Mouse (Mus musculus): Measurements from ENCODE around the gene Sdr39u1.

Gene Sdr39u1

DNA sequence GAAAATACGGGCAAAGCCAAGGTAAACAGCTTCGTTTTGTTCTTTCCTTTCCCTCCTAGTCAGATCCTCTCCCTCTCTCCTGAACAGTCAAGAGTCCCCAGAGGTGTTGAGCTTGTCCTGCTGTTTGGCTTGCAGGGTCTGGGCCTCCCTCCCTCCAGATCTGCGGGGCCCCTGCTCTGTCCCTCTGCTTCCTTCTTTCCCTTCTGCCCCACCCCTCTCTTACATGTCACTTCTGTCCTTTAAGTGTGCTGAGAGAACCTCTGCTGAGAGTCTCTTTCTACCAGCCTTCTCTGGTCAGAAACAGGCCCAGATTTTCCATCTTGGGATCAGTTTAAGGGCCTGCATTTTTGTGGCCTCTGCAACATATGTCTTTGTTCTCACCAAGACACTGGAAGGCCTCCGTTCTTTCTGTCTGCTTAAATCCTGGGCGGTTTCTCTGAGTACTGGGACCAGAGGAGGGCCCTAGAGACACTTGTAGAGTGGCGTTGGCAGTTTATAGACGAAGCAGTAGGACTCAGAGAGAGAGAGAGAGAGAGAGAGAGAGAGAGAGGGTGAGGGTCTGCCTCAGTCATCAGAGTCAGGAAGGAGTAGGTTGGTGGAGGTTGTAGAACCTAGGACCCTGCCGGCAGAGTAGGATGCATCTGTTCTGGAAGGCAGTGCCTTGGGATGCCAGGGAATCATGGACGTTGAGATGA, 45.5 kb downstream of the Sdr39u1 start:
- no peak for DNase-seq (ENCODE audit: low read depth, low spot score)

DNA sequence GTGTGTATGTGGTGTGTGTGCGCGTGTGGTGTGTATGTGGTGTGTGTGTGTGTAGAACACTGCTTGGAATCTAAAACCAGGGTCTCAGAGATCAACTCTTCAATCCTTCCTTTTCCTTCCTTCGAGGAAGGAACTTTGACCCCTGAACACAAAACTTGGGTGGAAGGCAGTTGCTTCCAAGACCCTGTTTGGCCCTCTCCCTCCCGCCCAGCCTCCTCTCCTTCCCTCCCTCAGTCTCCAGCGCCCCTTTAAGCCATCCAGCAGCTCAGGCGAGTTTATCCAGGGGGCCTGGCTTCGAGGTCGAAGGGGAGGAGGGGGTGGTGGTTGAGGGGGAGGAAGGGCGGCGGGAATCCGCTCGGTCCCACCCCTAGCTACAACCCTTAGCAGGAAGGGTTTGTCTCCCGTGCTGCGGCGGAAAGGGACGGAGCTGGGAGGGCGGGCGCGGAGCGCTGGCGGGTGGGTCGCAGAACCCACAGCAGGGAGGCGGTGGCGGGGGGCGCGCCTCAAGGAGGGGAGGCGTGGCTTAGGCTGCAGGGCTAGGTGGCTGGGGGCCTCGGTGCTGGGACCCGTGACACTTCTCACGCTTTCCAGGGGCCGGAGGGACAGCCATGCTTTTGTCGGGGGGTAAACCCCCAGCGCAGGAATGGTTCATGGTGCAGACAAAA, 46.3 kb downstream of the Sdr39u1 start, which contains the start of gene Nynrin:
Gene Nynrin, plus strand, starts transcription at position 390 of the 665 bp plus-strand sequence.
- peak; percentile 42 for DNase-seq (ENCODE audit: low read depth, low spot score)

DNA sequence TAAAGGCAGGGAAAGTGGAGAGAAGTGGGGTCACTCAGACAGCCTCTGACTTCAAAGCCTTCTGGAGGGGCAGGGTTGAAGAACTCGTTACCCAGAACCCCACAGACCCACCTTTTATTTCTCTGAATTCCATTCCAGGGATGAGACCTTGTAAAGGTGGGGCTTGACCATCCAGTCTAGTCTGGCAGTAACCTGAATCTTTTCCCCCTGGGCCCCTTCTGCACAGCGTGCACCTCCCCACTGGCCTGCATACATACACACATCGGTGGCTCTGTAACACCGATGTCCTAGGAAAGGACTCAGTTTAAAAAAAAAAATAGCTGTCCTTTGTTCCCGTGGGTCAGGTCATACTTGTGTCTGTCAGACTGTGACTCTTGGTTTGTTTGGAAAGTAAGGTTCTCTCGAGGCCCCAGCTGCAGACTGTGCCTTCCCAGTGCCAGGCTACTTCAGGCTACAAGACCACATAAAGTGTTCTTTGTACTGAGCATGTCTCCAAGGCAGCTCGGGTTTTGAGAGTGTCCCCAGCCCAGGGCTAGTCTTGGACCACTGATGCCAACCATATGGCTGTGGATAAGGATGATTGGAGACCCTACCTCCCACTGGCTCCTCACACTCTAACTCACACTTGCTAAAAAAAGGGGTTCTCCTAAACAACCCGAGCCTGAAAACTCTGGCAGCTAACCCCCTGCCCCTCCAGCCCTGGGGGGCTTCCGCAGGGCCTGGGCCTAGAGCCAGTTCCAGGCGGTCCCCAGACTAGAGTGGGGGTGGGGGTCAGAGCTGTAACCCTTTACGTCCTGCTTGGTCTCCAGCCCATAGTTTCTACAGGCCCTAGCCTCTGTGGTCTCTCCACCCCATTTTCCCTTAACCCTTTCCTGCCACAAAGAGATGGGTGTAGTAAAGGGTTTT, 47.2 kb downstream of the Sdr39u1 start:
- no peak for DNase-seq (ENCODE audit: low read depth, low spot score)

DNA sequence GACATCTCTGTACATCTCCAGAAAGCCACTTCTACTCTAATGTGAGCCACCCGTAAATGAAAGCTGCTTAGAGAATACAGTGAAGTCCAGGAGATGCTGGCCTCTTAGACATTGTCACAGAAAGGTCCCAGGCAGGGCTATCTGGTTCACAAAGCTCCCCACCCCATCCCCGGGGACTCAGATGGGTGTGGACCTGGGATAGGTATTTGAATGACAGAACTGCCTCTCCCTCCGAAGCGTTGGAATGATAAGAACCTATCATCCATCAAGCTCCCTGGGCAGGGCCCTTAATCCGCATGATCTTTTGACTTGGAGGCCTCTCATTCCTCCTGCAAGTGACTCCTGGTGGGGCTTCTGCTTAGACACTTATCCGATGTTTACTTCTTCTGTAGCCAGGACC, 49.2 kb downstream of the Sdr39u1 start:
- DNase-seq (ENCODE audit: low read depth, low spot score) = no peak

Data from skeletal muscle tissue, adult 2 months (tissue).